Mouse (Mus musculus) CH12.LX (cell line): ENCODE measurements around the gene Myl9. TPM values are rescaled to one million over a fixed set of nuclear protein-coding genes. Genes with fewer than 3 reads are reported as not detected.
"Not testable (repeated sequence)": the region's sequence is repeated elsewhere in the genome, so short reads cannot be mapped to it uniquely, and the experiment has no call there.

Experiments
- DNase-seq: peaks from one replicate; pipeline ENCODE4 v3.0.0-alpha.2; 2013; ENCODE audit errors: extremely low read depth
- H3K27ac ChIP-seq: 2 replicates; pipeline ENCODE4 v1.5.1; 2012; ENCODE audit warnings: low read depth, mild to moderate bottlenecking, control low read depth, moderate library complexity; ENCODE audit not compliant: insufficient read depth
- H3K27me3 ChIP-seq: replicated peaks from 2 replicates; pipeline ENCODE3; 2012; ENCODE audit warnings: inconsistent platforms
- H3K36me3 ChIP-seq, 2 experiments: replicated peaks in 1 of 2; 2 replicates each; pipeline versions ENCODE3 to v1.6.1; 2012; ENCODE audit warnings: inconsistent platforms in 1 of 2, low read length in 1 of 2, mild to moderate bottlenecking in 1 of 2, mixed read lengths in 1 of 2, moderate library complexity in 1 of 2; ENCODE audit not compliant: control insufficient read depth in 1 of 2, insufficient read depth in 1 of 2
- H3K4me1 ChIP-seq, 2 experiments: 2 replicates each; pipeline ENCODE4 v1.6.1; 2012; ENCODE audit warnings: inconsistent platforms in 1 of 2, moderate library complexity in 1 of 2; ENCODE audit not compliant: insufficient read depth in 2 of 2, control insufficient read depth in 1 of 2
- H3K4me2 ChIP-seq: 2 replicates; pipeline ENCODE4 v1.6.1; 2012; ENCODE audit warnings: low read depth, mild to moderate bottlenecking, control low read depth; ENCODE audit not compliant: poor library complexity, insufficient read depth, severe bottlenecking
- H3K4me3 ChIP-seq, 3 experiments: fragments of 150-350 bp in 1 of 3; sonication (generic) in 1 of 3; replicated peaks in 1 of 3; 2 replicates each; pipeline versions ENCODE3 to v1.5.1; 2011 to 2012; ENCODE audit warnings: low read depth in 2 of 3, low read length in 2 of 3, mild to moderate bottlenecking in 2 of 3, moderate library complexity in 2 of 3, control low read depth in 1 of 3, improper control_type of control experiment in 1 of 3, inconsistent platforms in 1 of 3, mixed read lengths in 1 of 3; ENCODE audit not compliant: poor library complexity in 1 of 3
- H3K79me2 ChIP-seq: replicated peaks from 2 replicates; pipeline ENCODE4 v1.6.1; 2012; ENCODE audit warnings: mild to moderate bottlenecking, moderate library complexity; ENCODE audit not compliant: control insufficient read depth, poor library complexity, insufficient read depth, severe bottlenecking; ENCODE audit errors: extremely low read depth
- H3K9ac ChIP-seq: 2 replicates; pipeline ENCODE4 v1.6.1; 2012; ENCODE audit warnings: low read depth, mild to moderate bottlenecking, control low read depth, moderate library complexity; ENCODE audit not compliant: insufficient read depth
- H3K9me3 ChIP-seq: replicated peaks from 2 replicates; pipeline ENCODE3; 2012; ENCODE audit warnings: low read length, inconsistent platforms, mixed read lengths
- CHD2 ChIP-seq: IDR thresholded peaks from 2 replicates; pipeline ENCODE4 v1.6.1; 2011; ENCODE audit warnings: low read length, improper control_type of control experiment
- E2F4 ChIP-seq: IDR thresholded peaks from 2 replicates; pipeline ENCODE4 v1.6.1; 2011; ENCODE audit warnings: low read depth, low read length, improper control_type of control experiment; ENCODE audit not compliant: insufficient replicate concordance
- ELF1 ChIP-seq: IDR thresholded peaks from 2 replicates; pipeline ENCODE4 v1.6.1; 2014; ENCODE audit warnings: low read depth, mild to moderate bottlenecking, inconsistent platforms, low read length, improper control_type of control experiment
- GABPA ChIP-seq: IDR thresholded peaks from 2 replicates; pipeline ENCODE4 v1.6.1; 2012; ENCODE audit warnings: low read depth, low read length, improper control_type of control experiment, inconsistent platforms; ENCODE audit not compliant: insufficient replicate concordance
- JUN ChIP-seq: IDR thresholded peaks from 2 replicates; pipeline ENCODE4 v1.6.1; 2011; ENCODE audit warnings: low read depth, mild to moderate bottlenecking, low read length, improper control_type of control experiment, moderate library complexity; ENCODE audit not compliant: insufficient read depth
- MEF2A ChIP-seq: IDR thresholded peaks from 2 replicates; pipeline ENCODE4 v1.6.1; 2014; ENCODE audit warnings: low read depth, mild to moderate bottlenecking, inconsistent platforms, low read length, improper control_type of control experiment, borderline replicate concordance
- MXI1 ChIP-seq: IDR thresholded peaks from 2 replicates; pipeline ENCODE4 v1.6.1; 2011; ENCODE audit warnings: mild to moderate bottlenecking, low read depth, low read length, improper control_type of control experiment
- NRF1 ChIP-seq: IDR thresholded peaks from 2 replicates; pipeline ENCODE4 v1.6.1; 2014; ENCODE audit warnings: low read depth, mild to moderate bottlenecking, inconsistent platforms, low read length, improper control_type of control experiment, moderate library complexity
- POLR2A ChIP-seq: IDR thresholded peaks from 2 replicates; pipeline ENCODE4 v1.6.1; 2011; ENCODE audit warnings: low read depth, mild to moderate bottlenecking, improper control_type of control experiment, low read length
- POLR2AphosphoS2 ChIP-seq: IDR thresholded peaks from 2 replicates; pipeline ENCODE4 v1.6.1; 2011; ENCODE audit warnings: low read depth, low read length, improper control_type of control experiment
- RAD21 ChIP-seq: IDR thresholded peaks from 2 replicates; pipeline ENCODE4 v1.6.1; 2011; ENCODE audit warnings: low read depth, mild to moderate bottlenecking, low read length, improper control_type of control experiment, moderate library complexity
- SIN3A ChIP-seq: IDR thresholded peaks from 2 replicates; pipeline ENCODE4 v1.6.1; 2012; ENCODE audit warnings: low read length, improper control_type of control experiment, inconsistent platforms
- SMC3 ChIP-seq: IDR thresholded peaks from 2 replicates; pipeline ENCODE4 v1.6.1; 2011; ENCODE audit warnings: low read depth, low read length, improper control_type of control experiment
- TBP ChIP-seq: conservative IDR thresholded peaks from 2 replicates; pipeline ENCODE4 v1.6.1; 2011; ENCODE audit warnings: low read depth, low read length, improper control_type of control experiment
- ZC3H11A ChIP-seq: IDR thresholded peaks from 2 replicates; pipeline ENCODE4 v1.6.1; 2012; ENCODE audit warnings: low read depth, mild to moderate bottlenecking, inconsistent platforms, low read length, improper control_type of control experiment
- dilution Hi-C: fragments of 300-500 bp; cut with MboI; formaldehyde crosslinking; loops from 2 replicates; pipeline ENCODE4 v1.14.3; 2020; ENCODE audit warnings: low sequenced_read_pairs; ENCODE audit not compliant: extremely low pct_unique_long_range_greater_than_20kb, extremely low pct_ligation_motif_present
- in situ Hi-C: fragments of 300-500 bp; cut with MboI; formaldehyde crosslinking; loops from 3 replicates; pipeline ENCODE4 v1.14.3; 2019; ENCODE audit warnings: low sequenced_read_pairs, low pct_ligation_motif_present, low pct_unique_long_range_greater_than_20kb, mixed read lengths
- polyA plus RNA-seq: library from polyadenylated mRNA; unstranded; fragments of >175 nt; gene quantifications from 2 replicates; pipeline ENCODE4 v1.2.1, GENCODE M21; 2012; ENCODE audit warnings: low read depth; ENCODE audit not compliant: insufficient read length
- total RNA-seq, 2 experiments: library from RNA; depleted of rRNA; stranded (reverse); fragments of 300-350 nt in 1 of 2; fragments of >200 nt in 1 of 2; gene quantifications; 2 replicates each; pipeline ENCODE4 v1.2.3; 2012 to 2014

Gene Myl9
- total and polyA plus RNA-seq, 3 experiments = not detected

GRCm38 (mm10) chr2:156784891-156785290, 9.7 kb downstream of the Myl9 start:
- TF ChIP-seq POLR2AphosphoS2 = no peak
- TF ChIP-seq ELF1 = no peak
- TF ChIP-seq MEF2A = no peak
- TF ChIP-seq, all 38 proteins: peak for 0
- dilution Hi-C loops = no loop called here
- H3K4me1 ChIP-seq = peaks cover 0 to 17% of the 10 kb centered on the region in 2 experiments; a peak in 2 of 4 replicates
- peaks cover 11% of the 10 kb centered on the region for H3K27me3 ChIP-seq
- no peak overlapping the region for H3K9ac ChIP-seq
- H3K9me3 ChIP-seq = peaks cover 6% of the 10 kb centered on the region
- no peaks in the 10 kb centered on the region for H3K79me2 ChIP-seq
- DNase-seq = no peak
- in situ Hi-C loops = loop anchor here (10.0 kb wide), 1 partner anchor 230 kb away; no protein-coding TSS in a partner anchor
- H3K4me3 ChIP-seq = no peak overlapping the region
- no peaks in the 10 kb centered on the region for H3K36me3 ChIP-seq
- H3K4me2 ChIP-seq = no peak overlapping the region
- H3K27ac ChIP-seq = no peak overlapping the region

GRCm38 (mm10) chr2:156786369-156786768, 11.1 kb downstream of the Myl9 start:
- H3K4me2 ChIP-seq, H3K79me2 ChIP-seq, H3K4me1 ChIP-seq, H3K4me3 ChIP-seq, dilution Hi-C loops, H3K9me3 ChIP-seq, H3K36me3 ChIP-seq, H3K9ac ChIP-seq, H3K27ac ChIP-seq, DNase-seq: not testable (repeated sequence)
- H3K27me3 ChIP-seq = peaks cover 11% of the 10 kb centered on the region
- in situ Hi-C loops = loop anchor here (10.0 kb wide), 1 partner anchor 228 kb away; no protein-coding TSS in a partner anchor

GRCm38 (mm10) chr2:156787090-156787775, 12.0 kb downstream of the Myl9 start:
- Histone ChIP-seq H3K4me3 (no peak overlapping the region), H3K27me3 (peaks cover 11% of the 10 kb centered on the region), H3K9me3 (peaks cover 17% of the 10 kb centered on the region), H3K4me1 (0 out of 4 replicates have a peak, but pooled peaks cover 0 to 6% of the 10 kb centered on the region in 2 experiments), H3K9ac (no peak overlapping the region), H3K27ac (no peak overlapping the region), H3K4me2 (no peak overlapping the region), H3K36me3 (no peaks in the 10 kb centered on the region), H3K79me2 (no peaks in the 10 kb centered on the region)
- dilution Hi-C loops (no loop called here), in situ Hi-C loops (loop anchor here (10.0 kb wide), 1 partner anchor 228 kb away; no protein-coding TSS in a partner anchor)
- TF ChIP-seq GABPA (no peak), SMC3 (no peak), ZC3H11A (no peak), MXI1 (no peak), JUN (no peak), RAD21 (no peak), TBP (no peak), ELF1 (no peak), CHD2 (no peak), POLR2A (no peak), E2F4 (no peak), SIN3A (no peak), NRF1 (no peak)
- no peak for DNase-seq
